Mouse (Mus musculus) spleen, embryonic (tissue): ENCODE results near the gene Cacng4.

Experiments used
- CTCF ChIA-PET: fragments of 350-600 bp; sonication (Branson Sonifier 250); formaldehyde crosslinking; loops from one replicate; lab custom pipeline; 2022; lab: Charles Lee

Cacng4 gene

DNA sequence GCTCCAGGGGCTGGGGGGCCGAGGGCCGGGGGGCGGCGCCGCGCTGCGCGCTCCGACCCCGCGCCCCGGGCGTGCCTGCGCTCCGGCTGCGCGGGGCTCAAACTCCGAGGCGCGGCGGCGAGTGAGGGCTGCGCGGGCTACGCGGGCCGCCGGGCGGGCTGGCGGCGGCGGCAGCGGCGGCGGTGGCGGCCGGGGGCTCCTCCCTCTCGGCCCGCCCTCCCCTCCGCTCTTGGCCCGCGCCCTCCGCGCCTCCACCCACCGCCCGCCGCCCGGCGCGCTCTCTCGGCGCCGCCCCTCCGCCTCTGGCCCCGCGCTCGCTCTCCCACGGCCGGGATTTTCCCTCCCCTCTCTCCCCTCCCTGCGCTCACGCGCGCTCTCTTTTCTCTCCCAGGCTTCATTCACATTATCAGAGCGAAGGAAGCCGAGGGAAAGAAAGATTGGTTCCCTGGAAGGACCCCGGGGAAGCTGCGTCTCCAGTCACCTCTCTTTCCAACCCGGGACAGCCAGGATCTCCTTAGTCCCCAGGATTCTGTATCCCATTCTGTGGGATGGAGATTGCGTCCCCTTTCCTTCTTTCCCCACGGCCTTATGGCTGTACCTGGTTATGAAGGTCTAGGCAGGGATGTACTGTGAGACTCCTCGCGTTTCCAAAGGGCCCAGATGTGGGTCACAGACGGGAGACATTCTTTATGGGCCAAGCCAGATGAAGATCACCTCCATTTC, at the start of gene Cacng4:
Gene Cacng4, minus strand, starts transcription at position 11 of the 723 bp plus-strand sequence.
- CTCF ChIA-PET = no interaction called here

DNA sequence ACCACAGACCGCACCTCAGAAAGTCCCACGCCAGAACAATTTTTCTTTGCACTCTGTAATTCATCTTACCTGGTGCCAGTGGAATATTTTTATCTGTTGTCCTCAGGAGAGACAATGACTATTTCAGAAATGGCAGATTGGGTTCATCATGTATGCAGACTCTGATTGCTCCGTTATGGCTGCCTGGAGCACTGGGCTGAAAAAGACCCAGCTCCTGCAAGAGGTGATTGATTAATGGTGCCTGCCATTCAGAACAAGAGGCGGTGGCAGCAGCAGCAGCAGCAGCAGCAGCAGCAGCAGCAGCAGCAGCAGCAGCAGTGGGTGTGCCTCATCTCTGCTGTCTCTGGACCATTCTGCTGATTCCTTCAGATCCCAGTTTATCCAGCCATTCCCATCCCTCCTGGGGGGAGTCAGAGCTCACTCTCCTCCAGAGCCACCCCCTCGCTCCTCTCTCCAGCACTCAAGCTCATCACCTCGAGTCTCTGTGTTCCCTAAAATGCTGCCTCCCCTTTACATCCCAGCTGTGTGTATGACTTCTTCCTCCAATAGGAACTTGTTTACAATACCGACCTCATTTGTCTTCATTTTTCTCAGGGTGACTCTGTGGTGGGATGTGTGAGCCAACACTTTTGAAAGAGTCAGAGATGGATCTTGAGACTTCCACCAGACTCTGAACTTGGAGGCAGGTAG, 39.1 kb upstream of the Cacng4 start:
- CTCF ChIA-PET = no interaction called here

DNA sequence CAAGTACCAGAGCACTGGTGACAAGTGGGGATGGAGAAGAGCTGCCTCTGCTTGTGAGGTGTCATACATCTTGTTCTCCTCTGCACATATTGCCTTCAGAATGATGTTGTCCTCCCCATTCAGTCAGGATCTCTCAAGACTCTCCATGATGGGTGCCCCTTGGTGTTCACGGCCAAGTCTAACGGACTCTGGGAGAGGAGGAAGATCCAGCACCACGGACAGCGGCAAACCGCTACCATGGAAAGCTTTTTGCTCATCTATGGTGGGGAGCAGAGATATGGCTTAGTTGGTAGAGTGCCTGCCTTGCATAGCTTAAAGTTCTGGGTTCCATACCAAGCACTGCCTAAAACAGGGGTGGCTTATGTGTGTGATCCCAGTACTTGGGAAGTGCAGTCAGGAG, 22.8 kb upstream of the Cacng4 start:
- CTCF ChIA-PET = no interaction called here

DNA sequence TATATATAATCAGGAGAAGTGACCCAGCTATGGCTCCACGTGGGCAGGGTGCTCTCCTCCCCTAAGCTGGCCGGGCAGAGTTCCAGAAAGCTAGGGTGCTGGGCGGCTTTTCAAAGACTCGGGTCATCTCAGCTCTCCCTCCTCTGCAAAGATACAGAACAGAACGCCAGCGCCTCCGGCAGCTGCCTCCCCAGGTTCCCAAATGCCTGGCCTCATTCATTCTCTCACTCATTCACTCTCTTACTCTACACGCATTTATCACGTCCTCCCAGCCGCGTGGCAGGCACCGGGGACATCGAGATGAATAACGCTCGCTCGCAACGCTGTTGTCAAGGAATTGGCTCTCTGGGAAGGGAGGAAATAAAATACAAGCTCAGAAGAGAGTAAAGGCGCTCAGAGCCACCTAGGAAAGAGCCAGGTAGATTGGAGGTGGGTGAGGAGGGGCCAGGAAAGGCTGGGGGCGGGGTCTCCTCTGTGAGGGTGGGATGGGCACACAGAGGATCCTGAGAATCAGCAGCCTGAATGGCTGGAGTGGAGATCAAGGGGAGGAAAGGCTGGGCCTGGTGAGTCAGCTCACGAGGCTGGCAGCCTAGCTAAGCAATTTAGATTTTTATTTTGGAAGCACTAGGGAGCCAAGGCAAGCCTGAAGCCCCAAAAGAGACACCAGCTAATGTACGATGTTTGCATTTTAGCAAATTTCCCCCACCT, 18.7 kb upstream of the Cacng4 start:
- CTCF ChIA-PET = no interaction called here

DNA sequence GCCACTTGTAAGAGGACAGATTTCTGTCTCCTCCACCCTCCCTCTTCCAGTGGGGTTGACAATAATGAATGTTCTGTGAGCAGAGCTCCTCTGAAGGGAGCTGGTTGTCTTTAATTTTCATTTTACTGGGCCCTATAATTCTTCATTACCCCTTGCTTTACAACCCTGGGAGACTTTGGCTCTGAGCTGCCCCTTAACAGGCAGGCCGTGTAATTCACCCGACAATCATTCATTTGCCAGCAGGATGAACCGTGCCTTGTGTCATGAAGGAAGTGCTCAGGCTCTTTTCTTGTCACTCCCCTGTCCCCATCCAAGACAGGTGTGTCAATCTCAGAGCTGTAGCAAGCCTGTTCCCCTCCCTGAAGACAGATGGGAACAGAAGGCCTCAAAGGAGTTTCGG, 18.1 kb upstream of the Cacng4 start:
- CTCF ChIA-PET = no interaction called here

DNA sequence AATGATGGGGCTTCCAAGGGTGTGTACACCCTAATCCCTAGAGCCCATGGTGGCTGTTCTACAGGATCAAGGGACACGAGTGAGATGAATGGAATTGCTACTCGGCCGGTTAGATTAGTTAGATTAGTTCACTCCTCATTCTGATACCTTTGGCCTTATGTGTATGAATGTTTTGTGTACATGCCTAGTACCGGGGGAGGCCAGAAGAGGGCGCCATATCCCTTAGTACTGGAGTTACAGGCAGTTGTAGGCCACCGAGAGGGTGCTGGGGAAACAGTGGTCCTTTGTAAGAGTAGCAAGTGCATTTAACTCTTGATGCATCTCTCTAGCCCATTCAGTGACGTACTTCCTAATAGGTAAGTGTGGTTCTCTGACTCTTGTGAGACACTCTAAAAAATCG, 14.2 kb upstream of the Cacng4 start:
- CTCF ChIA-PET = no interaction called here

DNA sequence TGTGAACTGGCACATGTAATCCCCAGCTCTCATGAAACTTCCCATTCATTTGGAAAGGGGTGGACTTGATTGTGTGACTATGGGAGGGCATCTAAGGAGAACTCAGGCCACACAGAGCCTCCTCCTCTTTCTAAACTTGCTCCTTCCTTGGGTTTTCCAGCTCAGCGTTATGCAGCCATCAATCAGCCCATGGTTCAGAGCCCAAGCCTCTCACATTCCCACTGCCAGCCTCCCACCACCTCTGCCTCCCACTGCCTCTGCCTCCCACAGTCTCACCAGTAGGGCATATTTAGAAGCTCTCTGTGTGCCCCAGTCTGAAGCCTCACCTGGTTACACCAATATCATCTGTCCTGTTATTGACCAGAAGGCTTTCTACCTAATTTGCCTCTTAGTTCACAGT, 11.7 kb upstream of the Cacng4 start:
- CTCF ChIA-PET = no interaction called here

DNA sequence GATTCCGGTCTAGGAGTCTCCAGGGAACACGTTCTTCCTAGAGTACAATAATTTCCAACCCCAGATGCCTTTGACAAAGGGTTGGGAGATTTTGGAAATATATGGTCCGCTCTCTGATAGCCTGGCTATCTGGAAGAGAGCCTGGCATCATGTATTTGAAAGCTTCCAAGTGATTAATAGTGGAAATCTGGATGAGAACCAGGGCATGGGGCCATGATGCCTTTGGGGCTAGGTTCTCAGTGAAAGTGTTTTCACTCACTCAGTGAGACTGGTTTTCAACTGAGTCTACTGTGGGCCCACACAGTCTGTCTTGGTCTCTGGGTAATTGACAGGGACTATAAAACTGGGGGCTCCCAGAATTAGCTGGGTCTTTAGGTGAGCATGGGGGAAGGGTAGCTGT, 7.6 kb upstream of the Cacng4 start:
- CTCF ChIA-PET = no interaction called here

DNA sequence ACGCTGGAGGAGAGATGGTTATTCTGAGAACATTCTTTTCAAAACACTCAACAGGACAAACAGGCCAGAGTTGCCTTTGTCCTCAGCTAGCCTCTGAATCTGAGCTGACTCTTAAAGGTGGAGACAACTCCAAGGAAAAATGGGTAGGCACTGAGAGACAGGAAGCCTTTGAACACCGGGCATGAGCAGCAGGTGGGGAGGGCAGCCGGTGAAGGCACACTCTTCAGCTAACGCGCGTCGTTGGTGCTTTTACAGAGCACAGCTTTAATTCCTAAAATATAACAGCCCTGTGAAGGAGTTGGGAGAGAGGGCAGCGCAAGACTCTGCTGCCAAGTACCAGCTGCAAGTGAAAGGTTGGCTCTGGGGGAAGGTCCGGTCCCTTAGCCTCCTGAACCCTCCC, 5.0 kb upstream of the Cacng4 start:
- CTCF ChIA-PET = no interaction called here

DNA sequence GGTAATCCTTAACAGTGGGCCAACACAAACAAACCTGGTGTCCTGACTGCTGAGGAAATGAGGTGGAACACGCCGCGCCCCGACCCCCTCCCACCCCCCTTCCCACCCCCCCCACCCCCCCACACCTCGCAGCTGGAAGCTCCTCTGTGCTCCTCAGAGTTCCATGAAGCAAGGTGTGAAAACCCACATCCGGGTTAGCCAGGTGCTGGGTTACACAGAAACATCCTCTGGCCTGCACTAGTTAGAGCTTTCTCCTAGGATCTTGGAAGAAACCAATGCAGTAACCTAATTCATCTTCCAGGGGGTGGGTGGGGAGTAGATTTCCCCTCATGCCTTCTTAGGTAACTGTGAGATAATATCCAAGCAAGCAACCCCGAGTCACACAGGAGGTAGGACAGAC, 2.0 kb upstream of the Cacng4 start:
- CTCF ChIA-PET = no interaction called here

DNA sequence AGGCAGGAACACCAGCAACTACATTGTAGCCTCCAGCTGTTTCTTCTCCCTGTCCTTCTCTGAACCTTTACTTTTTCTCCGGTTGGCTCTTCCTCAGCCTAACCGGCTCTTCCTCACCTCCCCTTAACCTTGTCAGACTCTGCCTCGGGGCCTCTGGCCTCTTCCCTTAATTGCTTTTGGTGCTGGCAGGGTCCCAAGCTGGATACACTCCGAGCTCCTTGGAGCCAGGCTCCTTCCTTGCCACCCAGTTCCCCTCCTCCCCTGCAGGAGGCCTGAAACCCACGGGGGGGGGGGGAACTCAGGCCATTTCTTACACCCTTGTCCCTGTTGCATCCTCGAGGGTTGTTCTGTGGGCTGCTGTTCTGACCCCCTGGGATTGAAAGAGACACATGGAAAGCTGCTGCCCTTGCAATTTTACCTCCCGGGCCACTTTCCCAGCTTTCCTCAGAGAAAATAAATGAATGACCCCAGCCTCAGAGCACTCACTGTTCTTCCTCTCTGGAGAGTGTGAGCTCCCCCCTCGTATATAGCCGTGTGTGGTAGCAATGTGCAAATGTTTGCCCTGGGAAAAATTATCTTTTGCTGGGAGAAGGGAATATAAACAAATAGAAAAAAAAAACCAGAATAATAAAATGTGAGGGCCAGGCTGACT, 1.2 kb upstream of the Cacng4 start:
- CTCF ChIA-PET = no interaction called here

DNA sequence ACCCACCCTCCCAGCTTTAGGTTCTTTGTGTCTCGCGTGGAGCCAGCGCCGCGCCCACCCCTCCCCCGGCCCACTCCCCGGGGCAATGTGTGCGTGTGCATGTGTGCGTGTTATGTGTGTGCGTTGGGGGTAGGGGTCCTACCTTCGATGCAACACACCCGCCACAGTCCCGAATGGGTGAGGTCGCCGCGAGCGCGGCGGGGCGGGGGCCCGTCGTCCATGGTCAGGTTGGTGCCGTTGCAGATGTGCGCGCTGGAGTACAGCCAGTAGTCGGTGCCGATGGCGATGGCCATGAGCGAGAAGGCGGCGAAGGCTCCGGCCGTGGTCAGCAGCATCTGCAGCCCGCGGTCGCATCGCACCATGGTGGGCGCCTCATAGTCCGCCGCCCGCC, 259 bp downstream of the Cacng4 start:
- CTCF ChIA-PET = no interaction called here

DNA sequence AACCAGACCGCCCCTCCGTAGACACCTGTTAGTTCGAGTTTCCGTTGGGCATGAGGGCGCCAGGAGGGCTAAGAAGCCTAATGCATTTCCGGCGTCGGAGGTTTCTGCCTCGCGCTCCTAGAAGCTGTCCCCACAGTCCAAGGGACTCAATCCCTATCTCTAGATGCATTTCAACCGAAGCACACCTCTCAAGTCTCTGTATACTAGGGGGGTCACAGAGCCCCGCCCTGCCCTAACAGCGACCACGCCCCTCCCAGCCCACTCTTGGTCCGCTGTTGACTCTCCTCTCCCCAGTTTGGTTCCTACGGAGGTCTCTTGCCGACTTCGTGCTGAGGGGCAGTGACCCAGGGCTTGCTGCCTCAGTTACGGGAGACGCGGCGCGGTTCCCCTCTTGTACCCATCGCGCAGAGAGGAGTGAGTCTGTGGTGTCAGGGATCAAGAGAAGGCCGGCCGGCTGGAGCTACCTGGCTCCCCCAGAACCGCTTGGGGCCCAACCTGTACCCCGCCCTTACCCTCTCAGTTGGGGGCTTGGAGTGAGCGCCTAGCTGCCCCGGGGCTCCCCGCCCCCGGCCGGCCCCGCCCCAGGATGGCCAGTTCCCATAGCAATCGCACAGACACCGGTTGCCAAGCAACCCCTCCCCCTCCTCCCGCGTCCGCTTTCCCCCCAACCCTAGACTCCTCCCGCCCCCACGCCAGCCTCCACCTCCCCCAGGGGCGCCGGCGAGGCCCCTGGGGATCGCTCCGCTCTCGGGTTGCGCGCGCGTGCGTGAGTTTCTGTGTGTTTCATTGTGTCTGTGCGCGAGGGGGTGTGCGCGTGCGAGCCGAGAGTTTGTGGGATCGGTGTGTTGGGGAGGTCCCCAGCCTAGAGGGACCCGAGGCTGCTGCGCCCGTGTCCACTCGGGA, 906 bp downstream of the Cacng4 start:
- CTCF ChIA-PET = no interaction called here

DNA sequence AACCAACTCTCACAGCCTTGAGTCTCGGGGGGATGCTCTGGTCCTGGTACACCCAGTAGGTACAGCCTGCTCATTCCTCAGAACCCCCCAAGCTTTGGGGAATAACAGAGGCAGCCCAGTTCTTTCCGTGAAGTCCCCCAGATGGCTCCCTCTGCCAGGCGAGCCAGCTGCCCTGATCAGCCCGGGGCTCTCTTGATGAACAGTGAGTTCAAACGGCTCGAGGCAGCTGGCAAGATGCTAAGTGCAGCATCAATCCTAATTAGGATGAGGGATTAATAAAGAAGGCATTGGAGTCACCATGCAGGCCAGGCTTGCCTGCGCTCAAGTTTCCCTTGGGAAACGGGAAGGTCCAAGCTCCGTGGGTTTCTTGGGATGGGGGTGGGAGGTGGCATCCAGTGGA, 2.2 kb downstream of the Cacng4 start:
- CTCF ChIA-PET = no interaction called here

DNA sequence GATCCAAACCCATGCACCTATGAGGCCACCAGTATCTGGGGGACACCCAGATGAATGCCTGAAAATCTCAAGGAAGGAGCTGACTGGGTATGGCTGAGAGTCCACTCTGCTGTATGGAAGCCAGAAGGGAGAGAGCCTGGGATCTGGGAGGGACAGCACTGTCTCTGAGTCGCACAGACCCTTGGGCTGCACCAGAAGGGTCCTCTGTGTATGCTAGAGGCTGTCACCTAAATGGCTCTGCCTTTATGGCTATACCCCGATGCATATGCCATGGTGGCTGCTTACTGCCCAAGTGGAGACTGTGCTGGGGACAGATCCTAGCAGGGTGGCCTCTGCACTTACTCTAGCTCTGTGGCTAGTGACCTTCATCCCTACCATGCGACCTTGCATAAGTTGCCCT, 8.6 kb downstream of the Cacng4 start:
- CTCF ChIA-PET = no interaction called here

DNA sequence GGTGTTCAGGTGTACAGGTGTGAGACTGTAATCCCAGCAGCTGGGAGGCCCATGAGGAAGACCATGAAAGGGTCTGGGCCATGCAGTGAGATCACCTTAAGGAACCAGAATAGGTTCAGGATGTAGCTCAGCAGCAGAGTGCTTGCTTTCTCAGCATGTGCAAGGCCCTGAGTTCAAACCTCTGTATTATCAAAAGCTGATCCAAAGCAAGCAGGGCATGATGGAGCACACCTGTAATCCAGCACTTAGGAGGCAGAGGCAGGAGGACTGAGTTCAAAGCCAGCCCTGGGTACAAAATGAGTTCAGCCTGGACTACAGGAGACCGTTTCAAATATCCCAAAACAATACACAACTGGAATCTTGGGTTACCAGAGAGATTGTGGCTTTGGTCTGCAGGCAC, 9.1 kb downstream of the Cacng4 start:
- CTCF ChIA-PET = no interaction called here

DNA sequence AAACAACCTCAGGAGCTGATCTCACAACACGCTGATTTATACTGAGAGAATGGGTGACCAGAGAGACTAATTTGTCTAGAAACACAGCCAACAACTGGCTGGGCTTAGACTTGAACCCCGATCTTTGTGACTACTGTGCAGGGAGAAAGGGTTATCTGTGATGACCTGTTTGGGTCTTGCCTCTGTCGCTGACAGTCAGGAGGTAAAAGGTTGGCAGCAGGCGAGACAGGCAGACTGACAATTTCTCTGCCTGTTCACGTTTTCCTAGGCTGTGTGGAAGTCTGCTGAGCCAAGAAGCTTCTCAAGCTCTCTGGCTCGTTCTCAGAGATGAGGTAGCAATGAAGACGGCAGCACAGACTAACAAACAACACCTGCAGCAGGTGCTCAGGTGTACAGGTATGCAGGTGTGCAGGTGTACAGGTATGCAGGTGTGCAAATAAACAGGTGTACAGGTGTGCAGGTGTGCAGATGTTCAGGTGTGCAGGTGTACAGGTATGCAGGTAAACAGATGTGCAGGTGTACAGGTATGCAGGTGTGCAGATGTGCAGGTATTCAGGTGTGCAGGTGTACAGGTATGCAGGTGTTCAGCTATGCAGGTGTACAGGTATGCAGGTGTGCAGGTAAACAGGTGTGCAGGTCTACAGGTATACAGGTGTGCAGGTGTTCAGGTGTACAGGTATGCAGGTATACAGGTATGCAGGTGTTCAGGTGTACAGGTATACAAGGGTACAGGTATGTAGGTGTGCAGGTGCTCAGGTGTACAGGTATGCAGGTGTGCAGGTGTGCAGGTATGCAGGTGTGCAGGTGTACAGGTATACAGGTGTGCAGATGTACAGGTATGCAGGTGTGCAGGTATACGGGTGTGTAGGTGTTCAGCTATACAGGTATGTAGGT, 10.2 kb downstream of the Cacng4 start:
- CTCF ChIA-PET = no interaction called here

DNA sequence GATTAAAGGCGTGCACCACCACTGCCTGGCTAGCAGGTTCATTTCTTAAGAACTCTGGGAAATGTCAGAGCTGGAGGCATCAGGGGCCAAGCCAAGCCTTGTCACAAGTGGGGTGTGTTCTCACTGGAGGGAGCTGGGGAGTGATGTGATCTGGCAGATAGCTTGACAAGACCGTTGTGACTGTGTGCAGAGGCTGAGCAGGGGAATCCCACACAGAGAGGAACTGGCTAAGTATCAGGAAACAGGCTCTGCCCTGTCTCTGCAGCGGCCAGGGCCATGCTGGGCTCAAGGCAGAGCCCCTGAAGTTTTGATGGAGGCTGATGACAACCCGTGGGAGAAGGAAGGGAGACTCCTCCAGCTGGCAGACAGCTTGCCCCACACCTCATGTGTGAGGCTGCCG, 11.8 kb downstream of the Cacng4 start:
- CTCF ChIA-PET = no interaction called here

DNA sequence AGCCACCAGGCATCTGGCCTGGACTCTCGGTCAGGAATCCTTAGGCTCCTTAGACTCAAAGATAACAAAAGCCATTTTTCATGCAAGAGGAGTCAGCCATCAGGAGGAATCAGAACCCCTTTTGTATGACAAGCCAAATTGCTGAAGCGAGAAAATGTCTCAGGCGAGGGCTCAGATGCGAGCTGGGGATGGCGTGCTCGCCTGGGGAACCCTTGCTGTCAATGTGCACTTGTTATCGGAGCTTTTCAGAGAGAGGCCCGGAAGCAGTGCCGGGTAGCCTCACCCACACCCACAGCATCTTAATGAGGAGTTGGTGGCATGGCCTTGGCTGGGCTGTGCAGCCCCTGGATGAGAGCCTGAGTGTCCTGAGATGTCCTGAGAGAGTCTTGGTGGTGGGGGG, 15.5 kb downstream of the Cacng4 start:
- CTCF ChIA-PET = no interaction called here

DNA sequence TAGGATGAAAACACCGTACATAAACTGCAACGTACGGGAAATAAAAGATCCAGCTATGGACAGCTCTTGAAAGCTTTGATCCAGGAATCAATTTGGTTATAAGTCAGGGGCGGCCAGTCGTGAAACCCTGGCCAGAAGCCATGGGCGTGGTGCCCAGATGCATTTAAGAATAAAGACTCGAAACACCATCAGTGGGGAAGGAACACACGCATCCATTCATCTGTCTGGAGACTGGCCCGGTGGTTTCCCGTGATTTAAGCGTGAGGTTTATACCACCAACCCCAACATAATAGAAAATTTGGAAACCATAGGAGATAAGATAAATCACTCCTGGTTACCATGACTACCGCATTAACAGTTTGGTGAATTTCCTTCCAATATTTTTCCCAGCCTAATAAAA, 16.9 kb downstream of the Cacng4 start:
- CTCF ChIA-PET = no interaction called here
